Mouse (Mus musculus): ENCODE measurements around the gene Fuk. TPM values are rescaled to one million over a fixed set of nuclear protein-coding genes. Genes with fewer than 3 reads are reported as not detected.
"Not testable (repeated sequence)": the region's sequence is repeated elsewhere in the genome, so short reads cannot be mapped to it uniquely, and the experiment has no call there.

Fuk gene
- polyA plus RNA-seq, 1 experiment from 2014 or later: 13.3 TPM

DNA sequence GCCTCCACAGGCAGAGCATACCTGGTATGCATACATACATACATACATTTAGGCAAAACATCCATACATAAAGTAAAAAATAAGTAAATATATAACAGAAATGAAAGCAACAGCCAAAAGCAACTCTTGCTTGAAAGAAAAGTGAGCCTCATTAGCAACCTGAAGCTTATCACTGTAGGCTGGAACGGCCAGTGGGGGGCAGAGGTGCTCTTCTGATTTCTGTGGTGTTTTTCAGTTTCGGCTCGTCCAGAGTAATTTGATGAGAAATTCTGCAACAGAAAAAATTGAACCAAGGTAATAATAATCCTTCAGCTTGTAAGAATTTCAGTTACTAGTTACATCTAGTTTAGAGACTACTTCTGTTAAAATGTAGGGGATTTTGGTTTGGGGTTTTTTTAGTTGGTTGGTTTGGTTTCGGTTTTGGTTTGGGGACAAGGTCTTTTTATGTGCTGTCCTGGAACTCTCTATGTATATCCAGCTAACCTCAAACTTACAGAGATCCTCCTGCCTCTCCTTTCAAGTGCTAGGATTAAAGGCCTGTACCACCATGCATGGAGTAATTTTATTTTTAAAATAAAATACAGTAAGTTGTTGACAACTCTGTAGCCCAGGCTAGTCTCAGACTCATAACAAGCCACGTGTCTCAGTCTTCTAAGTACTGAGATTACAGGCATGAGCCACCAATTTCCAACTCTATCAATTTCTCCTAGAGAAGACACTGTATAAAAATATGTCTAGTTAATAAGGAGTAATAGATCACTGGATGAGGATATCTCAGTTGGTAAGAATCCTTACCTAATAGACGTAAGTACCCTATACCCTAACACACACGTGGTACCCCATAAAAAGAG is 42.4 kb downstream of the Fuk start:
- no peak overlapping the region for H3K9ac ChIP-seq
- H3K4me1 ChIP-seq: no peaks in the 10 kb centered on the region
- 75% methylated on average over 7 of the region's 7 CpGs for WGBS
- no peak overlapping the region for H3K4me3 ChIP-seq (replicated peaks)
- no peak overlapping the region for H3K27ac ChIP-seq
- no peak overlapping the region for H3K4me2 ChIP-seq
- H3K9me3 ChIP-seq (replicated peaks): no peaks in the 10 kb centered on the region
- no peaks in the 10 kb centered on the region for H3K27me3 ChIP-seq
- ATAC-seq (replicated peaks; ENCODE audit: low FRiP score): no peak
- H3K36me3 ChIP-seq: peaks cover 95% of the 10 kb centered on the region

DNA sequence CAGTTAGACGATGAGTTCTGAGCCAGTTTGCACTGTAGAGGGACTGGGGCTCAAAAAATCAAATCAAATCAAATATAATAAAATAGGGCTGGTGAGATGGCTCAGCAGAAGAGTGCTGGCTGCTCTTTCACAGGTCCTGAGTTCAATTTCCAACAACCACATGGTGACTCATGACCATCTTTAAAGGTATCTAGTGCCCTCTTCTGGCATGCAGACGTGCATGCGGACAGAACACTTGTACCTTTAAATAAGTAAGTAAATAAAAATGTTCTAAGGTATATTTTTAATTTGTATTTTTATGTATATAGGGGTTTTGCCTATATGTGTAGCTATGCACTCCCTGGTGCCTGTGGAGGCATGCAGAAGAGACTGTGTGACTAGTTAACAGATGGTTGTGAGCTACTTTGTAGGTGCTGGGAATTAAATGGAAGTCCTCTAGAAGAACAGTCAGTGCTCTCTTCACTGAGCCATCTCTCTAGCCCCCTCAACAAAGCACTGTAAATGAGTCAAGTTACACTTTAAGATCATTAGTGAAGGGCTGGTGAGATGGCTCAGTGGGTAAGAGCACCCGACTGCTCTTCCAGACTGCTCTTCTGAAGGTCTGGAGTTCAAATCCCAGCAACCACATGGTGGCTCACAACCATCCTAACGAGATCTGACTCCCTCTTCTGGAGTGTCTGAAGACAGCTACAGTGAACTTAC is 45.4 kb downstream of the Fuk start:
- Histone ChIP-seq H3K4me3 (replicated peaks) (no peak overlapping the region), H3K27me3 (no peaks in the 10 kb centered on the region), H3K9ac (no peak overlapping the region), H3K27ac (no peak overlapping the region), H3K4me2 (no peak overlapping the region), H3K9me3 (replicated peaks) (no peaks in the 10 kb centered on the region), H3K36me3 (peaks cover 95% of the 10 kb centered on the region), H3K4me1 (no peaks in the 10 kb centered on the region)
- ATAC-seq (replicated peaks; ENCODE audit: low FRiP score): no peak
- 83% methylated on average over 5 of the region's 5 CpGs for WGBS

DNA sequence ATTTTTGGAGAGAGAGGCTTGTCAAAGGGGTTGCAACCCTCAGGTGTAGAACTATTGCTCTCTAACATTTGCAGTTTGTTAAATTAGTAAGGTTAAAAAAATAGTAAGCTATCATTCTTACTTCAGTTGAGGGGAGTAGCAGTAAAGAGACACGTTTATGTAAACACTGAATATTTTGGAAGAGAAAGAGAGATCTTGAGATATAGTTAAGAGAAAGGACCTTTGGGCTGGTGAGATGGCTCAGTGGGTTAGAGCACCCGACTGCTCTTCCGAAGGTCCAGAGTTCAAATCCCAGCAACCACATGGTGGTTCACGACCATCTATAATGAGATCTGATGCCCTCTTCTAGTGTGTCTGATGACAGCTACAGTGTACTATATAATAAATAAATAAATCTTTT is 46.2 kb downstream of the Fuk start:
- WGBS: 90% methylated on average over 4 of the region's 4 CpGs
- H3K4me2 ChIP-seq; ATAC-seq (replicated peaks; ENCODE audit: low FRiP score); H3K9me3 ChIP-seq (replicated peaks); H3K4me1 ChIP-seq; H3K9ac ChIP-seq; H3K4me3 ChIP-seq (replicated peaks); H3K27ac ChIP-seq; H3K27me3 ChIP-seq: not testable (repeated sequence)
- peaks cover 97% of the 10 kb centered on the region for H3K36me3 ChIP-seq

DNA sequence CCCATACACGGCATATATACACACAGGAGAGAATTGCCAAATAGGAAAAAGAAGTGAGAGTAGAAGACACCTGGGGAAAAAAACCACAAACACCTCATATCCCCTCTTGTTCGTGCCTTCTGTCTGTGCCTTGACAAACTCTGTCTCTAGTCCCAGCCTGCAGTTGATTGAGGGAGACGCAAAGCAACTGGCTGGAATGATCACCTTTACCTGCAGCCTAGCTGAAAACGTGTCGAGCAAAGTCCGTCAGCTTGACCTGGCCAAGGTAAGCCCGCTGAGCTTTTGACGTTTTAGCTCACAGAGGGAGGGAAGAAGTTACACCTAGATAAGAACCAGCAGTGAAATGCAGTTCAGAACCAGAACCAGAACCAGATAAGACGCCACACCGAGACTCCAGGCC is 51.1 kb downstream of the Fuk start:
- Histone ChIP-seq H3K36me3 (peaks cover 68% of the 10 kb centered on the region), H3K4me1 (peaks cover 10% of the 10 kb centered on the region), H3K27me3 (no peaks in the 10 kb centered on the region), H3K4me3 (replicated peaks) (no peak overlapping the region), H3K27ac (no peak overlapping the region), H3K4me2 (no peak overlapping the region), H3K9ac (no peak overlapping the region), H3K9me3 (replicated peaks) (no peaks in the 10 kb centered on the region)
- ATAC-seq (replicated peaks; ENCODE audit: low FRiP score): no peak
- 94% methylated on average over 10 of the region's 10 CpGs for WGBS

DNA sequence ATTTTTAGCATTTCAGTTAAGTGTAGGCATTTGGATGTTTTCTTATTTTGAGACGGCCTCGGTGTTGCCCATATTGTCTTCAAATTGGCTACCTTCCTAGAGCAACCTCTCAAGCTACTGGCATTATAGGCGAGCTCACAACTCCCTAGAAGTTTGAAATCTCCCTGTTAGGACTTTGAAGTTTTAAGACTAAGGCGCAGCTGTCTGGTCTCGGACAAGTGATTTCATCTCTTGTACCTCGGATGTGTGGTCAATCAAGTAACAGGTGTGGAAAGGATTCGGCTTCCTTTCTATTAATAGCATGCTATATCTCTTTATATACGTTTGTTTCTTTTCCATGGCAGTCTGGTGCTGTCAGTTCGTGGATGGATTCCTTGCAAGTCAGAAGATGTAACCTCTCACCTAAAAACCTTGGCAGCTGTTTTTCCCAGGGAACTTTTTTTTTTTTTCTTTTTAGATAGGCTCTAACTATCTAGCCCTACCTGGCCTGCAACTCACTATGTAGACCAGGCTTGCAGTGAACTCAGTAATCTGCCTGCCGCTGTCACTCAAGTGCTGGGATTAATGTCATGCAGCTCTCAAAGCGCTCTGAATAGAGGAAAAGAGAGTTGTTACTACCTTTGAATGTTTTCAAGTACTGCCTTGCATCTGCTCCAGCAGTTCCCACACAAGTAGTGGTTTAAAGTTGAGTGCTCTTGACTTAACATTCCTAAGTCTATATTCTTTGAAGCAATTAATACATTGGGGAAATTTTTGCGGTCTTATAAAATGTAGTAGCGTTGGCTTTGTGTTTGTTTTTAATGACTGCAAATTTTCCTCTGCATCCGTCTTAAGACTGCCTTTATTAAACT is 54.4 kb downstream of the Fuk start:
- Histone ChIP-seq H3K4me3 (replicated peaks) (peak overlapping the region; percentile 88), H3K27ac (no peak overlapping the region), H3K36me3 (peaks cover 54% of the 10 kb centered on the region), H3K27me3 (no peaks in the 10 kb centered on the region), H3K4me1 (peaks cover 31% of the 10 kb centered on the region), H3K9ac (peak overlapping the region; percentile 90), H3K4me2 (peak overlapping the region; percentile 71), H3K9me3 (replicated peaks) (no peaks in the 10 kb centered on the region)
- no peak for ATAC-seq (replicated peaks; ENCODE audit: low FRiP score)
- 57% methylated on average over 14 of the region's 14 CpGs for WGBS

DNA sequence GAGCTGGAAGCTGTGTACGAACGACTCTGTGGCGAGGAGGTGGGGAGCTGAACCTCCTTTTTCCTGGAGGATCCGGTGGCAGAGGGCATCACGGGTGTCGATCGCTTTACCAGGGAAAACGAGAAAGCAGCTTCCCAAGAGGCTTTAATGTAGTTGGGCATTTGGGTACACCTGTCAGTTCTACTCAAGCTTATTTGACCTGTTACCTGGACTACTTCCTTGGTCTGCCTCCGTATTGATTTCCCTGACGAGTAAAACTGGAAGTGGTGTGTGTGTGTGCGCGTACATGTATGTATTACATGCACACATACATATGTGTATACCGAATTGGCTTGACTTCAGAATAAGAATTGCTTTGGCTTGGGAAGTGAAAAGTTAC is 55.1 kb downstream of the Fuk start:
- Histone ChIP-seq H3K4me1 (peaks cover 31% of the 10 kb centered on the region), H3K9me3 (replicated peaks) (no peaks in the 10 kb centered on the region), H3K27ac (peak overlapping the region; percentile 94), H3K4me2 (peak overlapping the region; percentile 71), H3K36me3 (peaks cover 54% of the 10 kb centered on the region), H3K4me3 (replicated peaks) (peak overlapping the region; percentile 88), H3K27me3 (no peaks in the 10 kb centered on the region), H3K9ac (peak overlapping the region; percentile 90)
- under 1% methylated on average over 13 of the region's 13 CpGs for WGBS
- ATAC-seq (replicated peaks; ENCODE audit: low FRiP score): no peak

DNA sequence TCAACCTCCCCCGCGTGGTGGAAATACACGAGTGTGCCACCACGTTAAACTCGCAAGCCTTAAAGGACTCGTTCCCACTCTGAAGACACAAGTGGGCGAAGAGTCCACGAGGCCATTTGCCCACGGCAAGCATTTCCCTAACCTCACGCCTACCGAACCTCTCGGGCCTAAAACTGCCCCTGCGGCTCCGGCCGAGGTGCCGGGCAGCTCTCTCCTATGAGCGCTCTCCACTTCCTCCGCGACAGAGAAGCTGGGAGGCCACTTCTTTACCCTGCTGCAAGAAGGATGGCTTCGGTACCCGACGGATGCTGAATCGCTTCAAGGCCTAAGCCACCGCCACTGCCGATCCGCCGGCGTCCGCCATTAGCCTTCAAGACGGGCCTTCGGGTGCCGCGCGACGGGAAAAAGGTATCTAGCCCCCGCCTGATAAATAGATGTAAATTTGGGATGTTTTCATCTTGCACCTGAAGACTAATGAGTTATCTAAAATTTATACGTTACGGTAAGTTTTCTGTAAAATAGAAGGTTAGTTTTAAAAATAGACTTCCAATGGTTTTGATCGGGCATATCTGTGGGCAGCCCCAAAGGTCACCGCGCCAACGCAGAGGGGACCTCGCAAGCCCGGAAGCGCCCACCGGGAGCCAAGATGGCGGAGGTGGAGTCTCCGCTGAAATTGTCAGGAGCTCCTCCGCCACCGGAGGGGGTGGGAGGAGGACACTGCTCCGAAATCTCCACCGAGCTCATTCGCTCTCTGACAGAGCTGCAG is 55.7 kb downstream of the Fuk start, which contains the start of the genes Cog4 and Sf3b3:
Gene Cog4, plus strand, starts transcription at position 196 of the 766 bp plus-strand sequence.
Gene Sf3b3, minus strand, starts transcription at position 383 of the 766 bp plus-strand sequence.
- peaks cover 52% of the 10 kb centered on the region for H3K36me3 ChIP-seq
- peak within 1 kb of the TSS; percentile 71 for H3K4me2 ChIP-seq
- no peaks in the 10 kb centered on the region for H3K9me3 ChIP-seq (replicated peaks)
- no peaks in the 10 kb centered on the region for H3K27me3 ChIP-seq
- ATAC-seq (replicated peaks; ENCODE audit: low FRiP score): peak; percentile 92
- H3K9ac ChIP-seq: peak within 1 kb of the TSS; percentile 90
- peak within 1 kb of the TSS; percentile 88 for H3K4me3 ChIP-seq (replicated peaks)
- H3K27ac ChIP-seq: peak within 1 kb of the TSS; percentile 94
- under 1% methylated on average over 53 of the region's 53 CpGs for WGBS
- H3K4me1 ChIP-seq: peaks cover 31% of the 10 kb centered on the region

DNA sequence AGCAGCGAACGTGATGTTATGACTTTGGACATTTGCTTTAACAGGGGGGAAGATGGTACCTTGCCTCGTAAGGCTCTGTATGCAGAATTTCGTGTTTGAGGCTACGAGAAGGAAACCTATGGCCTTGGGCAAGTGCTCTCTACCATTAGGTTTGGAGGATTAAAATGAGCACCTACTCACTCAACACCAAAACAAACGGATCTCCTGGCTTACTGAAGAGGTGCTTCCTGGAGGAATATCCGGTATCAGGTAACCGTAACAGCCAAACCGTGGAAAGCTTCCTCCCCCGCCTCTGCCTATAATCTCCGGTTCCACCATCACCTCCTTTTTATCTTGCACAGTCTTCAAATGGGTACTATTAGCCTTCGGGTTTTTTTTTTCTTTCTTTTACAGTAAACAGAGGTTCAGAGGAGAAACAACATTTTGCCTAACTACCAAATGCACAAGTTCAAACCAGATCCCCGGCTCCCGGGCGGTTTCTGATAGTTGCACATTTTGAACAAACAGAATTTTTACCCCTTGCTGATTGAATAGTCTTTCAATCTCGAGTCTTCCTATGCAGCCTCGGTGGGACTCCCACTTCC is 56.4 kb downstream of the Fuk start:
- ATAC-seq (replicated peaks; ENCODE audit: low FRiP score): no peak
- Histone ChIP-seq H3K36me3 (peaks cover 52% of the 10 kb centered on the region), H3K27ac (peak overlapping the region; percentile 94), H3K4me1 (peaks cover 31% of the 10 kb centered on the region), H3K27me3 (no peaks in the 10 kb centered on the region), H3K4me2 (peak overlapping the region; percentile 71), H3K4me3 (replicated peaks) (peak overlapping the region; percentile 88), H3K9ac (peak overlapping the region; percentile 90), H3K9me3 (replicated peaks) (no peaks in the 10 kb centered on the region)
- WGBS: 3% methylated on average over 17 of the region's 17 CpGs

DNA sequence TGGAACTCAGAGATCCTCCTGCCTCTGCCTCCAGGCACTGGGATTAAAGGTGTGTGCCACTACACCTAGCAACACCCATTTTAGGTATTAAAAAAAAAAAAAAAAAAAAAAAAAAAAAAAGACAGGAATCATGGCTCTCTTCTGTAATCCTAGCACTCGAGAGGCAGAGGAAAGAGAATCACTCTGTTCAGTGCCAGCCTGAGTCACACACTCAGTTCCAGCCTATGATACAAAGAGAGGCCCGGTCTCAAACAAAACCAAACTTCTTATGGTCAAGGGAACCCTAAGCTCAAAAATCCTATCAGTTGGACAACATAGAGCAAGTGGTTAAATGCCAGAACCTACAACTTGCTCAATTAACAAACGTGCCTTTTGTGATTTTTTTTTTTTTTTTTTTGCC is 57.3 kb downstream of the Fuk start:
- Histone ChIP-seq H3K4me2 (peak overlapping the region; percentile 71), H3K4me3 (replicated peaks) (peak overlapping the region; percentile 88), H3K4me1 (peaks cover 31% of the 10 kb centered on the region), H3K9me3 (replicated peaks) (no peaks in the 10 kb centered on the region), H3K36me3 (peaks cover 52% of the 10 kb centered on the region), H3K27me3 (no peaks in the 10 kb centered on the region), H3K9ac (no peak overlapping the region), H3K27ac (no peak overlapping the region)
- 72% methylated on average over 3 of the region's 3 CpGs for WGBS
- no peak for ATAC-seq (replicated peaks; ENCODE audit: low FRiP score)

DNA sequence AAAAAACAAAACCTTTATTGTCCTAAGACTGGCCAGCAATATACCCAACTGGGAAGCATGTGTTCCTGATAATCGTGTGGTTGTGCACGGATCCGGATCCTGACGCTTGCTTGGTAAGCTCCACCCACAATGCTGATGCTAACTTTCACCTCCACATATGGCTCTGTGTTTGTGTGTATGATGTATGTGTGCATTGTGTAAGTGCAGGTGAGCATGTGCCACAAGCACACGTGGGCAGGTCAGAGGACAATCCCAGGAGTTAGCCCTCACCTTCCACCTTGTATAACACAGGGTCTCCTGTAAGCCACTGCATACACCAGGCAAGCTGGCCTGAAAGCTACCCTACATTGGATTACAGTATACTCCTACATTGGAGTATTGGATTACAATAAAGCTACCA is 59.1 kb downstream of the Fuk start:
- no peak for ATAC-seq (replicated peaks; ENCODE audit: low FRiP score)
- WGBS: 82% methylated on average over 5 of the region's 5 CpGs

DNA sequence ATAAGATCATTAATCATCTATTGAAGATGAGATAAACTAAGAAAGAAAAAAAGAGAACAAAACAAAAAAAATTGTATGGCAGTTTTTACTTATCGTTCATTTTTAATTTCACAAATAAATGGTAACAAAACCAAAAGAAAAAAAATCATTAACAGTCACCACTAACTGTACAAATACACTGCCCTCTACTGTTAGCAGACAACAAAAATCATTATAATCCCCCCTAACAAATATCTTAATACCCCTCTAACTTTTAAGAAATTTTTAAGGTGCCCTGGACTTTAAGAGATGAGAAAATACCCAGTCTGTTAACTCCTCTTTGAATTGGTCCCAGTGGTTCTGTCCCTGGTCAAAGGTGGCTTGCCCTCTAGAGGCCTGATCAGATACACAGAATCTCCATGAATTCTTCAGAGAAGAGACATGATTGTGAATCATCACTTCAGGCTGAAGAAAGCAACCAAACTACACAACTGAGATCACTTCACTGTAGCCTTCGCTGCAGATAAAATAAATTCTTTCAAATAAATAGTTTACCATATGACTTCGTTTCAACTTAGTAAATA is 60.2 kb downstream of the Fuk start:
- peaks cover 21% of the 10 kb centered on the region for H3K4me1 ChIP-seq
- H3K36me3 ChIP-seq: peaks cover 74% of the 10 kb centered on the region
- H3K27ac ChIP-seq: no peak overlapping the region
- H3K27me3 ChIP-seq: no peaks in the 10 kb centered on the region
- H3K4me2 ChIP-seq: no peak overlapping the region
- 90% methylated on average over 3 of the region's 3 CpGs for WGBS
- H3K9me3 ChIP-seq (replicated peaks): no peaks in the 10 kb centered on the region
- no peak overlapping the region for H3K9ac ChIP-seq
- no peak overlapping the region for H3K4me3 ChIP-seq (replicated peaks)
- ATAC-seq (replicated peaks; ENCODE audit: low FRiP score): no peak

More for the DNA sequence above, 59.1 kb downstream of the Fuk start:
- H3K9me3 ChIP-seq (replicated peaks): no peaks in the 10 kb centered on the region
- no peak overlapping the region for H3K4me3 ChIP-seq (replicated peaks)
- H3K36me3 ChIP-seq: peaks cover 63% of the 10 kb centered on the region
- H3K4me2 ChIP-seq: no peak overlapping the region
- peaks cover 29% of the 10 kb centered on the region for H3K4me1 ChIP-seq
- H3K27me3 ChIP-seq: no peaks in the 10 kb centered on the region
- no peak overlapping the region for H3K27ac ChIP-seq
- no peak overlapping the region for H3K9ac ChIP-seq
